Mouse (Mus musculus) T-cell, adult 2 months (primary cell): ENCODE data around the gene E2f2.

Experiments
- DNase-seq: peaks from one replicate; pipeline ENCODE4 v3.0.0; 2022; ENCODE audit warnings: low spot score

E2f2 gene

GRCm38 (mm10) chr4:136244208-136244607 is 72.0 kb downstream of the E2f2 start:
- DNase-seq: no peak
